Mouse (Mus musculus): ENCODE measurements around the gene Pdk1. TPM values are rescaled to one million over a fixed set of nuclear protein-coding genes. Genes with fewer than 3 reads are reported as not detected.

Pdk1 gene
- polyA plus RNA-seq, 1 experiment from 2014 or later = 68.6 TPM

- WGBS = 45% methylated on average over 6 of the region's 6 CpGs
These were observed 65.8 kb downstream of the Pdk1 start for GRCm38 (mm10) chr2:71938716-71939393.

GRCm38 (mm10) chr2:71941005-71941720, 68.1 kb downstream of the Pdk1 start:
- Histone ChIP-seq H3K4me3 (replicated peaks; ENCODE audit: low read length) (no peak overlapping the region), H3K27ac (ENCODE audit: low read length) (no peak overlapping the region), H3K36me3 (ENCODE audit: control insufficient read depth, insufficient read depth, low read length) (no peaks in the 10 kb centered on the region), H3K27me3 (ENCODE audit: control insufficient read depth, insufficient read depth, low read length) (no peaks in the 10 kb centered on the region), H3K9me3 (replicated peaks; ENCODE audit: control insufficient read depth, low read length) (no peaks in the 10 kb centered on the region), H3K9ac (ENCODE audit: low read length) (no peak overlapping the region), H3K4me1 (ENCODE audit: control insufficient read depth, insufficient read depth, low read length) (no peaks in the 10 kb centered on the region), H3K4me2 (ENCODE audit: low read depth, low read length) (no peak overlapping the region)
- no peak for ATAC-seq (ENCODE audit: insufficient read depth, low FRiP score)
- WGBS = 92% methylated on average over 3 of the region's 3 CpGs

More at GRCm38 (mm10) chr2:71938716-71939393, 65.8 kb downstream of the Pdk1 start:
- no peaks in the 10 kb centered on the region for H3K4me1 ChIP-seq (ENCODE audit: control insufficient read depth, insufficient read depth, low read length)
- H3K9ac ChIP-seq (ENCODE audit: low read length) = no peak overlapping the region
- no peaks in the 10 kb centered on the region for H3K27me3 ChIP-seq (ENCODE audit: control insufficient read depth, insufficient read depth, low read length)
- no peak overlapping the region for H3K27ac ChIP-seq (ENCODE audit: low read length)
- H3K9me3 ChIP-seq (replicated peaks; ENCODE audit: control insufficient read depth, low read length) = no peaks in the 10 kb centered on the region
- no peak overlapping the region for H3K4me3 ChIP-seq (replicated peaks; ENCODE audit: low read length)
- no peak overlapping the region for H3K4me2 ChIP-seq (ENCODE audit: low read depth, low read length)
- no peaks in the 10 kb centered on the region for H3K36me3 ChIP-seq (ENCODE audit: control insufficient read depth, insufficient read depth, low read length)
- ATAC-seq (ENCODE audit: insufficient read depth, low FRiP score) = no peak

GRCm38 (mm10) chr2:71941721-71942087, 68.7 kb downstream of the Pdk1 start:
- no peaks in the 10 kb centered on the region for H3K36me3 ChIP-seq (ENCODE audit: control insufficient read depth, insufficient read depth, low read length)
- H3K9me3 ChIP-seq (replicated peaks; ENCODE audit: control insufficient read depth, low read length) = no peaks in the 10 kb centered on the region
- H3K4me1 ChIP-seq (ENCODE audit: control insufficient read depth, insufficient read depth, low read length) = no peaks in the 10 kb centered on the region
- H3K4me2 ChIP-seq (ENCODE audit: low read depth, low read length) = no peak overlapping the region
- no peak overlapping the region for H3K4me3 ChIP-seq (replicated peaks; ENCODE audit: low read length)
- no peak overlapping the region for H3K27ac ChIP-seq (ENCODE audit: low read length)
- WGBS = 92% methylated on average over 5 of the region's 5 CpGs
- H3K9ac ChIP-seq (ENCODE audit: low read length) = no peak overlapping the region
- ATAC-seq (ENCODE audit: insufficient read depth, low FRiP score) = no peak
- H3K27me3 ChIP-seq (ENCODE audit: control insufficient read depth, insufficient read depth, low read length) = no peaks in the 10 kb centered on the region

- Histone ChIP-seq H3K4me2 (ENCODE audit: low read depth, low read length) (no peak overlapping the region), H3K36me3 (ENCODE audit: control insufficient read depth, insufficient read depth, low read length) (no peaks in the 10 kb centered on the region), H3K9me3 (replicated peaks; ENCODE audit: control insufficient read depth, low read length) (no peaks in the 10 kb centered on the region), H3K27me3 (ENCODE audit: control insufficient read depth, insufficient read depth, low read length) (no peaks in the 10 kb centered on the region), H3K4me1 (ENCODE audit: control insufficient read depth, insufficient read depth, low read length) (no peaks in the 10 kb centered on the region), H3K27ac (ENCODE audit: low read length) (no peak overlapping the region), H3K4me3 (replicated peaks; ENCODE audit: low read length) (no peak overlapping the region), H3K9ac (ENCODE audit: low read length) (no peak overlapping the region)
- WGBS = 87% methylated on average over 4 of the region's 4 CpGs
- ATAC-seq (ENCODE audit: insufficient read depth, low FRiP score) = no peak
These were observed 78.2 kb downstream of the Pdk1 start for GRCm38 (mm10) chr2:71951212-71951611.

Other genes with a start within 250 kb of the Pdk1 start
- gene Itga6, start 127.6 kb upstream of the Pdk1 start, polyA plus RNA-seq (2015; fragmentation: Nextera tagmentation; extraction: Ambion mirVana) = 40.7 and 47.1 TPM in 2 replicates
- gene Rapgef4, start 108.0 kb downstream of the Pdk1 start, polyA plus RNA-seq (2015; fragmentation: Nextera tagmentation; extraction: Ambion mirVana) = 3.6 and 5.6 TPM in 2 replicates